Mouse (Mus musculus): Measurements from ENCODE around the gene C2cd4a.

The C2cd4a gene

DNA sequence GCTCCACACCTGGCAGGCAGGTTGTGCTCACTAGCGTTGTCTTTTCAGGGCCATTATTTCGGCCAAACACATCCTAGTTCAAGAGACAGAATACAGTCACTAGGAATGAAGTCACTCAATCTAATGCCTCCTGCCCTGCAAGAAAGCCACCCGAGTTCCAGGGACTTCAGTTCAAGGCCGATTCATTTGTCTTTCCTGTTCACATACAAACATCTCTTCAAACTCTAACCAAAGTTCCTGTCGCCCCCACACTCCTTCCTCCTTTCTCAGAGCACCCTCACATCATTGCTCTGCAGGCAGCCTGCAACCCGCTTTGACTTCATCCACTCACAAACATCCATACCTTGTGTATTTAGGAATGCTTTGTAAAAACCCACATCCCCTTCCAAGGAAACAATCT, 38.6 kb downstream of the C2cd4a start:
- DNase-seq (ENCODE audit: low read depth in 2 of 2, low spot score in 2 of 2), result no peak

DNA sequence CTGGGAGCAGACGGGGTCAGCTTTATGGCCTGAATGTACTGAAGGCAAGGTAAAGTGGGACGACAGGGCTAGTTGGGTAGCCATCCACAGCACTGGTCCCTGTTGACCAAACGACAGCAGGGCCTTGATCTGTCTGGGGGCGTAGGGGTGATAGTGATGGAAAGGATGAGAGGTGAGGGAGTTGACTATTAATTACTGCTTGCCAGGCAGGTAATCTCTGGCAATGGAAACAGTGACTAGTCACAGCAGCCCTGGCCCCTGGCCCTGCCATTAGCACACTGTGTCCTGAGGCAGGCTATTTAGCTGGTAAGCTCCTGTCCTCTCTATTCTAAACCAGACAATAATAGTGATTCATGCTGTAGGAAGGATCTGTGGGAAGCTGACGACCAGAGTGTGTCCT, 39.7 kb downstream of the C2cd4a start:
- no peak for DNase-seq (ENCODE audit: low read depth in 2 of 2, low spot score in 2 of 2)

DNA sequence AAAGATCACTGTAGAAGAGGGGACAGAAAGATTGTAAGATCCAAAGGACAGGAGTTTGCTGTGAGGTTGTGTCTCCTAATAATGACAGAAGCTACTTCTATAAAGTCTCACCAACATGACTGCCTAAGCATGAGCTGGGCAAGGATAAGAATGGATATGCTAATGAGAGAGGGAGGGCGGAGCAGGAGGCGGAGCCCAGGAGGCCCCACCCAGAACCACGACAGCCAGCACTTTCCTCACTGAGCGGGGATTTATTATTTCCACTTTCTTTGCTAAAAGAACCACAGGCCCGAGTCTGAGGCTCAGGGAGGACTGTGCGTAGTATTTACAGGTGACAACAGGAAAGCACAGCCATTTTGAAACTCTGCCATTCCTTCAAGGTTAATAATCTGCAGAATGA, 44.5 kb downstream of the C2cd4a start:
- DNase-seq (ENCODE audit: low read depth in 2 of 2, low spot score in 2 of 2), result no peak

DNA sequence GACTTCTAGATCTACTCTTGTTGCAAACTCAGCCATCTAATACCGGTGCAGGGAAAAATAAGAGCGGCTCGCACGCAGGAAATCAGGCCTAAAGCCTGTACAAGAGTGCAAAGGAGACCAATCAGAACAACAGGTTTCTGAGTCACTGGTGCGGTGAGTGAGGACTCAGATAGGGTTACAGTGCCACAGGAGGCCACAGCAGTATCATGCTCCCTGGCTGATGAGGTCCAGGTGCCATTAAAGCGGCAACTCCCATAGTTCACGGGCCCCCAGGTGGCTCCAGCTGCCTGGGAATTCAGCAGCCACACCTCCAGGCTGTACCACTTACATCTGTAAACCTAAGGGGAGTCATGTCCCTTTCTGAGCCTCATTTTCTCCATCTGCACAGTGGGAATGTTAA, 45.8 kb downstream of the C2cd4a start:
- no peak for DNase-seq (ENCODE audit: low read depth in 2 of 2, low spot score in 2 of 2)

DNA sequence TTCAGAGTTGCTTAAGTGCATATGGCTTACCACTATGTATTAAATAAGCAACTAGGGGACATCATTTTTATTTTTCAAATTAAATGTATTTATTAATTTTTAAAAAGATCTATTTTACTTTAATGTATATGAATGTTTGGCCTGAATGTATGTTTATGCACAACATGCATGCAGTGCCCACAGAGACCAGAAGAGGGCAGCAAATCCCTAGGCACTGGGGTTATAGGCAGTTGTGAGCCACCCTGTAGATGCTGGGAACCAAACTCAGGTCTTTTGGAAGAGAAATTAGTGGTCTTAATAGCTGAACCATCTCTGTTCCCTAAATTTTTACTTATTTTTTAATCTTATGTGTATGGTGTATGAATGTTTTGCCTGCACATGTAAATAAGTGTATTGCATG, 48.2 kb downstream of the C2cd4a start:
- no peak for DNase-seq (ENCODE audit: low read depth in 2 of 2, low spot score in 2 of 2)

DNA sequence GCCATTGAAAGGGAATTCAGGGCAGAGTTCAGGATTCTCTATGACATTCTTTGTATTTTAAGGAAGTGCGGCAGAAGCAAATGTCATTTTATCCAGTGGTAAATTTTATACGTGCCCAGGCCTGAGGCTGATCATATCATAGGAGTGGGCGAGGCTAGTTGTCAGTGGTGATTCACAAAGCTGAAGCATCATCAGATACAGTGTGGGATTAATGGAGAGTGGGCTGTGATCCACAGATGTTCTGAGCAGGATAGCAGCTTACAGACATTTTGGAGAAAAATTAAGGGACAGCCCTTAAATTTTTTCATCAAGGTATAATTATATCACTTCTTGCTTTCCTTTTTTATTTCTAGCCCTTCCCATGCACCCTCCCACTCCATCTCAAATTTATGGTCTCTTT, 48.7 kb downstream of the C2cd4a start:
- DNase-seq (ENCODE audit: low read depth in 2 of 2, low spot score in 2 of 2), result no peak

DNA sequence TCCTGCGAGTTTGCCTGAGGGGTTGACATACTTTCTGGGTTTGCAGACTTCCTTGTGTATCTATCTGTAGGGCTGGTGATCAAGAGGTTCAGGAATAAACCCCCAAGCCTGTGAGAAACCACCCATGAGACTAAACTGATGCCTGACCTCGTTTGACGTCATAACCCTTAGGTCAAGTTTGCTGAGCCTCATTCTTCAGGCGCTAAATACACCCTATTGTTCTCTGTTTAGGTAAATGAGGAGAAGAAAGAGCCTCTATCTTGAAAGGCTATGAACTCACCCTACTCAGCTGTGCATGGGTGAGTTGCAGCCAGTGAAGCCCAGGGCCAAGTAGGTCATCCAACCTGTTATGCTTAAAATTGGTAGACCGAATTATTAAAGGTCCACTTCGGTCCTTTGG, 49.3 kb downstream of the C2cd4a start:
- DNase-seq (ENCODE audit: low read depth in 2 of 2, low spot score in 2 of 2), result no peak

All from CD8-positive naive resting alpha-beta T cell, adult 2 months (primary cell).